Mouse (Mus musculus) gastrocnemius, adult 2 months (tissue): ENCODE measurements around the gene Tcf7l2. TPM values are rescaled to one million over a fixed set of nuclear protein-coding genes. Genes with fewer than 3 reads are reported as not detected.
A peak's percentile ranks its signal among the peaks of the same experiment; 100 is the strongest.

Experiments
- DNase-seq: peaks from one replicate; pipeline ENCODE4 v3.0.0; 2022
- H3K27ac ChIP-seq: fragments of 200-600 bp; 2 replicates; pipeline ENCODE4 v1.8.1; 2022; ENCODE audit warnings: mild to moderate bottlenecking
- H3K4me3 ChIP-seq: fragments of 200-600 bp; 2 replicates; pipeline ENCODE4 v1.8.1; 2022; ENCODE audit warnings: mild to moderate bottlenecking, moderate library complexity
- CTCF ChIP-seq: fragments of 200-600 bp; IDR thresholded peaks from 2 replicates; pipeline ENCODE4 v1.8.1; 2022; ENCODE audit warnings: antibody characterized with exemption, mild to moderate bottlenecking, moderate library complexity
- intact Hi-C: fragments of 180-260 bp; cut with DNase I; formaldehyde crosslinking; loops from one replicate; pipeline ENCODE4 v1.15.1; 2025
- total RNA-seq, 2 experiments: library from RNA; stranded (reverse); gene quantifications; 2 replicates each; pipeline ENCODE4 v1.2.3; 2021

The Tcf7l2 gene
- total RNA-seq, 2 experiments from 2014 or later = 10.3 to 11.0 TPM

DNA sequence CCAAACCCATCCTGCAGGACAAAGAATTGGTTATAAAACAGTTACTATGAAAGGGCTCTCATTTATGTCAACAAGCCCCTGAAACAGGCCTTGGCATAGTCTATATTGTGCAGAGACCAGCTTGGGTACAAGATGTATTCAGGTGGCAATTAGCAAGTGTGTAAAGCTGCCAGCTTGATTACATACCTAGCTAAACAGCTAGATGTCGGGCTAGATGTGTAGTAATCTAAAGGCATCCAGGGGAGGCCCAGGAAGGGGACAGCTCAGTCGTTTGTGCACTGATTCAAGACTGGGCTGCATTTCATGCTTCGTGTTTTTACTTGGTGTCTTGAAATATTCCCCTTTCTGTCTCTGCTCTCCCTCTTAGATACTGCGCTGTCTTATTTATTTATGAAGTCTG, 1.9 kb upstream of the Tcf7l2 start:
- Histone ChIP-seq H3K27ac (no peak overlapping the region), H3K4me3 (no peak overlapping the region)
- intact Hi-C loops = loop anchor here (2.0 to 10.0 kb wide), 6 partner anchors 97 to 555 kb away; no protein-coding TSS in a partner anchor
- no peak for DNase-seq
- TF ChIP-seq CTCF = no peak

- peak overlapping the region; percentile 97 for H3K27ac ChIP-seq
- DNase-seq = no peak
- H3K4me3 ChIP-seq = peak overlapping the region; percentile 96
- no peak for TF ChIP-seq CTCF
- intact Hi-C loops = loop anchor here (2.0 to 10.0 kb wide), 6 partner anchors 99 to 554 kb away; no protein-coding TSS in a partner anchor
These were observed 724 bp upstream of the Tcf7l2 start for GRCm38 (mm10) chr19:55740753-55741438.

DNA sequence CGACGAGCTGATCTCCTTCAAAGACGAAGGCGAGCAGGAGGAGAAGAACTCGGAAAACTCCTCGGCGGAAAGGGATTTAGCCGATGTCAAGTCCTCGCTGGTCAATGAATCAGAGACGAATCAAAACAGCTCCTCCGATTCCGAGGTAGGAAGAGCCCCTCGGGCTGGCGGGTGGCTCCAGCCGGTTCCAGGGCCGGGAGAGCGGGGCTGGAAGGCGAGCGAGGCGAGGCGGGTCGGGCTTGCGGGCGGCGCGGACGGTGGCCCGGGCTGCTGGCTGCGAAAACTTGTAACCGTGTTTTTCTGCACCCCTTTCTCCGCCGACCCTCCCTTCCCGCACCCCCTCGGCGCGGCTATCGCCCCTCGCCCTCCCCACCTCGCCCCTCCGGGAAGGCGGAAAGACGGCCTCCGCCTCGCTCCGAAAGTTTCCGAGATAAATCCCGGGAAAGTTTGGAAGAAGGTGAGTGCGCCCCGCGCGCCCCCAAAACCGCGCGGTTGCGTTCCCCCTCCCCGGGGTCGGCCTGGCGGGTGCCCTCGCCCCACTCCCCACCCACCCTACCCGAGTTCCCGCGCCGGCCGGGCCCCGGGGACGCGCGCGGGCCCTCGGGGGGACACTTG, 873 bp downstream of the Tcf7l2 start:
- peak; percentile 72 for DNase-seq
- TF ChIP-seq CTCF = no peak
- intact Hi-C loops = loop anchor here (5.0 to 10.0 kb wide), 5 partner anchors 100 to 552 kb away; no protein-coding TSS in a partner anchor
- H3K4me3 ChIP-seq = peak overlapping the region; percentile 96
- peak overlapping the region; percentile 97 for H3K27ac ChIP-seq

DNA sequence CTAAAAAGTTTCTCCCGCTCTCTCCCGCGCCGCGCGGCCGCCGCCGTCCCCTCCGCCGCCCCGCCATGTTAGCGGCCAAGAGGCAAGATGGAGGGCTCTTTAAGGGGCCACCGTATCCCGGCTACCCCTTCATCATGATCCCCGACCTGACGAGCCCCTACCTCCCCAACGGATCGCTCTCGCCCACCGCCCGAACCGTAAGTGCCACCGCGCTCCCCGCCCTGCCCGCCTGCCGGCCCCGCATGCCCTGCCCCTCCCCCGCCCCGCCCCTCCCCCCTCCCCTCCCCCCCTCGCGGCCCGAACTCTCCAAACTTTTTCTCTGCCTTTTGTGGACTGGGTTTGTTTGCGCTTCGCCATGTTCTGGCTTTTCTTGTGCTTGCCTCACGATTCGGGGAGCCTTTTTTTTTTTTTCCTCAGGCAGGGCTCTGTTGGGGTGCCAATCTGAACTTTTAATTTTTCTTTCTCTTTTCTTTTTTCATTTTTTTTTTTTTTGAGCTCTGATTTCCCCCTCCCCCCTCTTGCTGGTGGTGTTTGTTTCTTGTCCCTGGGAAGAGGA, 1.5 kb downstream of the Tcf7l2 start:
- Histone ChIP-seq H3K27ac (peak overlapping the region; percentile 97), H3K4me3 (peak overlapping the region; percentile 96)
- intact Hi-C loops = loop anchor here (5.0 to 10.0 kb wide), 5 partner anchors 101 to 552 kb away; no protein-coding TSS in a partner anchor
- DNase-seq = peak; percentile 74
- TF ChIP-seq CTCF = no peak

- peak overlapping the region; percentile 97 for H3K27ac ChIP-seq
- no peak for TF ChIP-seq CTCF
These were observed 2.2 kb downstream of the Tcf7l2 start for GRCm38 (mm10) chr19:55743557-55744441.

DNA sequence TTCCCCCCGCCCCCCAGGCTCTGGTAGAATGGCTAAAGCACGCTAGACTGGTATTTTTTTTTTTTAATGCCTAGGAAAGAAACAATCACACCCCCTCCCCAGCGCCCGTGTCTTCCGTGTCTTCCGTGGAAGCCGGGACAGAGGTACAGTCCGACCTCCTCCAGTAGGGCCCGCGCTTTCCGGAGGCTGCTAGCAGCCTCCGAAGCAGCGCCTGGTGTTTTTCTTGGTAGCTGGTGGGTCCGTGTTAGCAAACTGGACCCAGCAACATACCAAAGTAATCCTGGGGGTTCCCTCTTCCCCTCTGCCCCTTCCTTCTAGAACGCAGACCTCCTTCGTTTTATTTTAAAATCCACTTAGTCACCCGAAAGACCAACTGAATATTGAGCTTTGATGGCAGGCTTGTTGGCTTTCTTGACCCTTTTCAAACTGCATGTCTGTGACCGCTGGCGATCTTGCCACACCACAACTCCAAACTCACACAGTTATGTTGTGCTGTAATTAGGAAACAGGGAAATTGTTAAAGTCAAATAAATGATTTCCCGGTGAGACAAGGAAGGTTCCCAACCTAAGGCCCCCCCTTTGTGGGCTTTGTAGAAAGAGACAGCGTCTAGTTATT, 3.1 kb downstream of the Tcf7l2 start:
- DNase-seq = no peak

More at GRCm38 (mm10) chr19:55743557-55744441, 2.2 kb downstream of the Tcf7l2 start:
- intact Hi-C loops = loop anchor here (5.0 to 10.0 kb wide), 5 partner anchors 101 to 551 kb away; no protein-coding TSS in a partner anchor
- peak overlapping the region; percentile 96 for H3K4me3 ChIP-seq
- DNase-seq = peak; percentile 81

DNA sequence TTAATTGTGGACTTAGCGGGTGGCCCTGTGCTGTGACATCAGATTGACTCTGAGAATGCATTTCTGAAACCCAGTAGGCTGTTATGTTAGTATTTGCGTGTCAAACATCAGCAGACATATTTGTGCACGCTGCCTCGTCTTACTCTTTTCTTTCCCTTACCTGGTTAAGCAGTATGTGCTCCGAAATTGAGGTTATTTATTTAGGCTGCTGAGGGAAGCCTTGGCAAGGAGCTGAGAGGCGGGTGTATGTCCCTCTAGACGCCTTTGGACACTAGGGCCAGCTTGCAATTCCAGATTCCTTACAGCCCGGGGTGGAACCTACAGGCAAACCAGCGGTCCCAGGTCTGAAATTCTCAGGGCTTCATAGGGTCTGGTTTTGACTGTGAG, 3.6 kb downstream of the Tcf7l2 start:
- Histone ChIP-seq H3K4me3 (peak overlapping the region; percentile 96), H3K27ac (peak overlapping the region; percentile 97)
- DNase-seq = no peak
- intact Hi-C loops = loop anchor here (10.0 kb wide), 2 partner anchors 330 to 550 kb away; no protein-coding TSS in a partner anchor
- TF ChIP-seq CTCF = no peak

More for the DNA sequence above, 3.1 kb downstream of the Tcf7l2 start:
- H3K27ac ChIP-seq = peak overlapping the region; percentile 97
- H3K4me3 ChIP-seq = peak overlapping the region; percentile 96
- no peak; the same call in 1 of the 2 replicates for TF ChIP-seq CTCF
- intact Hi-C loops = loop anchor here (5.0 to 10.0 kb wide), 5 partner anchors 102 to 550 kb away; no protein-coding TSS in a partner anchor

DNA sequence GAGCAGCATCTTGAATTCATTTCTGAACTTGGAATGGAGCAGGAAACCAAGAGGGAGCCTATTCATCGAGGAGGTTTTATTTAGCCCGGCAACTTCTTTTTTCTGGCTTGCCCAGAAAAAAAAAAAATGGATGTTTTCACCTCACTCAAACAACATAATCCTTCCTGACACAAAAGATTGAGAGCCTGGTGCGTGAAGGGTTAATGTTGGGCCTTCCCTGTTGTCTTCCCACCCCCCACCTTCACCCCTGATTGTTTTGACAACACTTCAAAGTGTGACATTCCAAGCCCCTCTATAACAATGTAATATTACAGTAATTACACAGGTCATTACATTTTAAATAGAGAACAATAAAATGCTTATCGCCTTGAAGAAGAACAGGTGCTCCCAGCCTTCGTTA, 4.6 kb downstream of the Tcf7l2 start:
- H3K4me3 ChIP-seq = peak overlapping the region; percentile 96
- DNase-seq = no peak
- peak overlapping the region; percentile 97 for H3K27ac ChIP-seq
- intact Hi-C loops = loop anchor here (10.0 kb wide), 2 partner anchors 331 to 549 kb away; no protein-coding TSS in a partner anchor
- no peak for TF ChIP-seq CTCF

DNA sequence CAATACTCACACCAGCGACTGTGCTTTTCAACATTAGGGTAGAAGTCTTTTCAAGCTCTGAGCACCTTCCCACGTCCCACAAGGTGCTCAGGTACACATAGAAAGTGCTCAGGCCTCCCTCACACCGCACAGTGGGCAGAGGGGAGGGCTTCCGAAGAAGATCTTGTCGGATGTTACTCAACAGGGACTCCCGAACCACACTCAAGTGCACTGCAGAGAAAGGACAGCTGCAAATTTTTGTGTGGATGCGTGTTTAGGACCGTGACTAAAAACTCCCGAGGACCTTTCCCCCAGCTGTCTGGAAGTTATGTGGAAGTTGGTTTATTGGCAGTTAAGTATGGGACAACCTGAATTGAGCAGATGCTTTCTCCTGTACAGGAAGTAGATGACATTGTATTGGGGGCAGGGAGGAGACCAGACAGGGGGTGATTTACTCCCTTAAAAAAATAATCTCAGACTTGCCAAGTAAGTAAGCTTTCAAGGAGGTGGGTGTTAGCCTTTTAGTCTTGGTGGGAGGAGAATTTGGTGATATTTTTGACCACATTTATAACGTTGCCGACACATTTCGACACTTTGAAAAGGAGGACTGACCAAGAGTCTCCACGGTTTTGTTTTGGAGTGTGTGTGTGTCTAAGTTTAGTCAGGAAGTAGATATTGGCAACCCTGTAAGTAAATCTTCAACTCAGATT, 5.8 kb downstream of the Tcf7l2 start:
- peak overlapping the region; percentile 97 for H3K27ac ChIP-seq
- intact Hi-C loops = loop anchor here (10.0 kb wide), 2 partner anchors 333 to 547 kb away; no protein-coding TSS in a partner anchor
- no peak for TF ChIP-seq CTCF
- no peak for DNase-seq
- peak overlapping the region; percentile 96 for H3K4me3 ChIP-seq

- TF ChIP-seq CTCF = no peak
- Histone ChIP-seq H3K27ac (peak overlapping the region; percentile 97), H3K4me3 (peak overlapping the region; percentile 96)
- DNase-seq = no peak
- intact Hi-C loops = loop anchor here (10.0 kb wide), 2 partner anchors 333 to 547 kb away; no protein-coding TSS in a partner anchor
These were observed 6.3 kb downstream of the Tcf7l2 start for GRCm38 (mm10) chr19:55747926-55748291.

DNA sequence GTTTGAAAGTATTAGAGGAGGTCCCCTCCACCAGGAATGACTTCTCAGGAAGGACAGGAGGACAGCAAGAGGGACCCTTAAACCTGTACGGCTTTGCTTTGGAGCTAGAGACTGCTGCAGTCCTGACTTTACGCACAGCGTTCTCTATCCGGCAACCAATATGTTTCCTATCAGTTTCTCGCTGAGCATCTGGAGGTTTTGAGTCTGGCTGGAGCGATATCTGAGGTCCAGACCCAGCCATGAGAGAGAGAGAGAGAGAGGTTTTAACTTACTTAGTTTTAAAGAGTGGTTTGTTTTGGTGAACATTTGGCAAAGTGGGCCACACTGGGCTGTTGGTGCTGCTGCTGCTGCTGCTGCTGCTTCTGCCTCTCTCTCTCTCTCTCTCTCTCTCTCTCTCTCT, 7.2 kb downstream of the Tcf7l2 start:
- DNase-seq = no peak
- TF ChIP-seq CTCF = no peak
- intact Hi-C loops = loop anchor here (10.0 kb wide), 2 partner anchors 334 to 546 kb away; no protein-coding TSS in a partner anchor
- peak overlapping the region; percentile 97 for H3K27ac ChIP-seq
- peak overlapping the region; percentile 28 for H3K4me3 ChIP-seq
